Mouse (Mus musculus) adrenal gland, postnatal 14 days (tissue): ENCODE data around the gene Klrb1b. TPM values are rescaled to one million over a fixed set of nuclear protein-coding genes. Genes with fewer than 3 reads are reported as not detected.
"Not testable (repeated sequence)": the region's sequence is repeated elsewhere in the genome, so short reads cannot be mapped to it uniquely, and the experiment has no call there.

Experiments
- DNase-seq: peaks from one replicate; pipeline ENCODE4 v3.0.0; 2021; ENCODE audit warnings: mixed read lengths
- total RNA-seq: library from RNA; stranded (reverse); gene quantifications from 2 replicates; pipeline ENCODE4 v1.2.3, GENCODE M21; 2021

Klrb1b gene
- total RNA-seq, 1 experiment from 2014 or later = not detected

- no peak for DNase-seq
Measured at GRCm38 (mm10) chr6:128799896-128800270, 26.2 kb downstream of the Klrb1b start.

- peak; percentile 86 for DNase-seq
Measured at GRCm38 (mm10) chr6:128799144-128799895, 26.8 kb downstream of the Klrb1b start.

- peak; percentile 81 for DNase-seq
Measured at GRCm38 (mm10) chr6:128798772-128799143, 27.4 kb downstream of the Klrb1b start.

GRCm38 (mm10) chr6:128797936-128798771 lies 28.0 kb downstream of the Klrb1b start:
- peak; percentile 14 for DNase-seq

- DNase-seq = no peak
Measured at GRCm38 (mm10) chr6:128797185-128797905, 28.8 kb downstream of the Klrb1b start.

- DNase-seq = no peak
Measured at GRCm38 (mm10) chr6:128796321-128796955, 29.7 kb downstream of the Klrb1b start.

- no peak for DNase-seq
Measured at GRCm38 (mm10) chr6:128793734-128794133, 32.4 kb downstream of the Klrb1b start.

GRCm38 (mm10) chr6:128790491-128790994 lies 35.6 kb downstream of the Klrb1b start:
- DNase-seq = not testable (repeated sequence)

- DNase-seq = no peak
Measured at GRCm38 (mm10) chr6:128789115-128789514, 37.0 kb downstream of the Klrb1b start, which contains the start of gene Klrb1c. Klrb1c (minus strand) TSS chr6:128789215.

- no peak for DNase-seq
Measured at GRCm38 (mm10) chr6:128788517-128788916, 37.6 kb downstream of the Klrb1b start.

GRCm38 (mm10) chr6:128786396-128786795 lies 39.7 kb downstream of the Klrb1b start:
- not testable (repeated sequence) for DNase-seq

- DNase-seq = no peak
Measured at GRCm38 (mm10) chr6:128769481-128770253, 56.5 kb downstream of the Klrb1b start.

GRCm38 (mm10) chr6:128768047-128768446 lies 58.1 kb downstream of the Klrb1b start:
- DNase-seq = no peak

- DNase-seq = peak; percentile 54
Measured at GRCm38 (mm10) chr6:128766486-128767254, 59.5 kb downstream of the Klrb1b start.

- no peak for DNase-seq
Measured at GRCm38 (mm10) chr6:128765211-128765610, 60.9 kb downstream of the Klrb1b start.

GRCm38 (mm10) chr6:128764598-128764997 lies 61.5 kb downstream of the Klrb1b start:
- no peak for DNase-seq

- DNase-seq = peak; percentile 95
Measured at GRCm38 (mm10) chr6:128763736-128764523, 62.2 kb downstream of the Klrb1b start.
